Comparison of ENCODE assay signal across 8 mouse cellular contexts in genomic region chr6:90808544-90808943, GRCm38 (mm10).
DNase-seq lines count a peak whose midpoint lies in the region; ATAC-seq lines count a peak whose summit lies in the region.

No protein-coding gene starts in this region.

- H3K4me2 ChIP-seq in embryonic facial prominence, embryonic 11.5 days (ENCODE audit: low read depth, low read length) = no peak overlapping the region
- no peak overlapping the region for H3K4me2 ChIP-seq in embryonic facial prominence, embryonic 13.5 days
- H3K4me2 ChIP-seq in limb, embryonic 11.5 days (ENCODE audit: low read depth, severe bottlenecking) = no peak overlapping the region

- no peaks in the 10 kb centered on the region for H3K9me3 ChIP-seq in embryonic facial prominence, embryonic 11.5 days (replicated peaks; ENCODE audit: control insufficient read depth, low read length)
- H3K9me3 ChIP-seq in embryonic facial prominence, embryonic 10.5 days = no peaks in the 10 kb centered on the region
- no peaks in the 10 kb centered on the region for H3K9me3 ChIP-seq in embryonic facial prominence, embryonic 13.5 days
- no peaks in the 10 kb centered on the region for H3K9me3 ChIP-seq in limb, embryonic 11.5 days (ENCODE audit: control insufficient read depth, low read length)

- H3K27me3 ChIP-seq in embryonic facial prominence, embryonic 11.5 days (ENCODE audit: control insufficient read depth, insufficient read depth, low read length) = no peaks in the 10 kb centered on the region
- peaks cover 28% of the 10 kb centered on the region for H3K27me3 ChIP-seq in embryonic facial prominence, embryonic 10.5 days (replicated peaks; ENCODE audit: low read depth, poor library complexity, severe bottlenecking)
- peaks cover 10% of the 10 kb centered on the region; the same call in 1 of the 2 replicates for H3K27me3 ChIP-seq in embryonic facial prominence, embryonic 13.5 days
- no peaks in the 10 kb centered on the region for H3K27me3 ChIP-seq in limb, embryonic 11.5 days (ENCODE audit: control insufficient read depth, insufficient read depth, low read length)

- no peak overlapping the region for H3K9ac ChIP-seq in embryonic facial prominence, embryonic 11.5 days (replicated peaks; ENCODE audit: low read length)
- 0 out of 2 replicates have a peak overlapping the region, but pooled peaks have one; percentile 27 for H3K9ac ChIP-seq in embryonic facial prominence, embryonic 13.5 days
- H3K9ac ChIP-seq in limb, embryonic 11.5 days (ENCODE audit: low read length) = no peak overlapping the region

- DNase-seq in embryonic facial prominence, embryonic 11.5 days (ENCODE audit: low spot score) = peak; percentile 42
- no peak for DNase-seq in embryonic facial prominence, embryonic 10.5 days (ENCODE audit: low spot score)
- peak; percentile 50 to 54 for DNase-seq in B cell, adult 2 months
- DNase-seq in limb, embryonic 11.5 days (ENCODE audit: low spot score) = peak; percentile 31
- DNase-seq in kidney, postnatal 36 days = no peak
- no peak for DNase-seq in left cerebral cortex, postnatal 4 days
- no peak for DNase-seq in urinary bladder, postnatal 10 days (ENCODE audit: low spot score)

- H3K4me1 ChIP-seq in embryonic facial prominence, embryonic 11.5 days (ENCODE audit: control insufficient read depth, insufficient read depth, low read length) = 0 out of 2 replicates have a peak, but pooled peaks cover 3% of the 10 kb centered on the region
- peaks cover 38% of the 10 kb centered on the region for H3K4me1 ChIP-seq in embryonic facial prominence, embryonic 10.5 days
- peaks cover 38% of the 10 kb centered on the region for H3K4me1 ChIP-seq in embryonic facial prominence, embryonic 13.5 days
- H3K4me1 ChIP-seq in limb, embryonic 11.5 days (ENCODE audit: control insufficient read depth, insufficient read depth, low read length) = peaks cover 6% of the 10 kb centered on the region

- no peaks in the 10 kb centered on the region for H3K36me3 ChIP-seq in embryonic facial prominence, embryonic 11.5 days (replicated peaks; ENCODE audit: control insufficient read depth, insufficient read depth, low read depth, low read length)
- no peaks in the 10 kb centered on the region for H3K36me3 ChIP-seq in embryonic facial prominence, embryonic 10.5 days (replicated peaks)
- H3K36me3 ChIP-seq in embryonic facial prominence, embryonic 13.5 days = no peaks in the 10 kb centered on the region
- no peaks in the 10 kb centered on the region for H3K36me3 ChIP-seq in limb, embryonic 11.5 days (ENCODE audit: control insufficient read depth, insufficient read depth, low read length)

- intact Hi-C loops in left cerebral cortex, postnatal 4 days (cut with DNase I) = no loop called here

- H3K4me3 ChIP-seq in embryonic facial prominence, embryonic 11.5 days (ENCODE audit: low read depth, low read length) = no peak overlapping the region
- H3K4me3 ChIP-seq in embryonic facial prominence, embryonic 10.5 days = no peak overlapping the region
- no peak overlapping the region for H3K4me3 ChIP-seq in embryonic facial prominence, embryonic 13.5 days
- no peak overlapping the region for H3K4me3 ChIP-seq in limb, embryonic 11.5 days (ENCODE audit: low read depth, low read length)

- no peak for ATAC-seq in embryonic facial prominence, embryonic 11.5 days (replicated peaks; ENCODE audit: insufficient number of reproducible peaks, low FRiP score, low TSS enrichment, low read depth)
- ATAC-seq in embryonic facial prominence, embryonic 13.5 days (ENCODE audit: insufficient number of reproducible peaks, insufficient read depth, low FRiP score, low TSS enrichment, low read depth) = no peak
- no peak for ATAC-seq in limb, embryonic 11.5 days (ENCODE audit: insufficient number of reproducible peaks, low FRiP score, low TSS enrichment, low read depth)

- no peak overlapping the region for H3K27ac ChIP-seq in embryonic facial prominence, embryonic 11.5 days (replicated peaks; ENCODE audit: low read depth, low read length)
- no peak overlapping the region for H3K27ac ChIP-seq in embryonic facial prominence, embryonic 10.5 days (replicated peaks)
- no peak overlapping the region for H3K27ac ChIP-seq in embryonic facial prominence, embryonic 13.5 days
- H3K27ac ChIP-seq in limb, embryonic 11.5 days (replicated peaks; ENCODE audit: low read depth, low read length) = no peak overlapping the region

- 13% methylated on average over 5 of the region's 5 CpGs for WGBS in embryonic facial prominence, embryonic 11.5 days
- 17% methylated on average over 5 of the region's 5 CpGs for WGBS in embryonic facial prominence, embryonic 10.5 days
- WGBS in embryonic facial prominence, embryonic 13.5 days = 18% methylated on average over 5 of the region's 5 CpGs
- 17% methylated on average over 5 of the region's 5 CpGs for WGBS in limb, embryonic 11.5 days

Comparison
In these comparisons a context has a peak if more than half of its experiments do, and no peak if none do; other contexts are left out.
1. DNase-seq: peak in embryonic facial prominence, embryonic 11.5 days (single experiment), B cell, adult 2 months (2 of 2) and limb, embryonic 11.5 days (single experiment); none in embryonic facial prominence, embryonic 10.5 days (single experiment), kidney, postnatal 36 days (0 of 2), left cerebral cortex, postnatal 4 days (single experiment) and urinary bladder, postnatal 10 days (single experiment).